ENCODE assay signal across 20 mouse cellular contexts in the genomic region with DNA sequence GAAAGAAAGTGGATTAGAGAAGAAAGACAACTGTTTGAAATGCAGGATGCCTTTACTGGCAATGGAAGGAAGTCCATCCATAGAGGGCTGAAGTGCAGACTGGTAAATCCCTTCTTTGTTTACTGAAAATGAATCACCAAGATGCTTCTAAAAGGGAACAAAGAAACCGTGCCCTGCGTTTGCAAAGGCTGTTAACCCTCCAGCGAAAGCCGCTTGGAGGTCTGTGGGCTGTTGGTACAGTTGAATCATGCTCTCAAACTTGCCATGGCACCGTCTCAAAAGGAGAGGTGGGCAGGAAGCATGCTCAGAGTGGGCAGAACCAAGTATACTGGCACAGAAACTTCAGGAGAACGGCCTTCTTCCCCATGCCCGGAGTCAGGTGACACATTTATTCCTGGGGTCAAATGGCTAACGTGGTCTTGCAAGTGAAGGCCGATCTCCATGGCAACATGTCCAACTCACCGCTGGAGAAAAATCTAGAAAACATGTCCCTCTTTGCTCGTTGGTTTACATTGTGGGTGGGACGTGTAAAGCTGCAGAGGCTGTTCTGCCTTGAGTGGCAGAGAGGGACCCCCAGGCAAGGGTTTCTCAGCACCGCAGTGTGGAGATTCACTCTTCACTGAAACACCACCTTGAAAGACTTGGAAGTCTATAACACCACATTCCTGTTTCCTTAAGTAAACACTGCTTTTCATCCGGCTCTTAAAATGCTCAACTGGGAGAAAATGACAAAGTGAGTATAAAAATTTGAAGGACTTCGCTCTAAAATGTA.
DNase-seq lines count a peak whose midpoint lies in the region; ATAC-seq lines count a peak whose summit lies in the region.
"Had no signal": no experiment of that assay in that cellular context is flagged by ENCODE, and none has a peak within 500 bp of the region (broad histone marks: within the 10 kb centered on the region; RNA-seq: fewer than 3 reads in every experiment).

No protein-coding gene starts in this region.

- no peak overlapping the region for H3K9ac ChIP-seq in neural tube, embryonic 14.5 days (replicated peaks; ENCODE audit: low read depth, low read length)
- H3K9ac ChIP-seq in neural tube, embryonic 15.5 days (replicated peaks) = no peak overlapping the region
- no peak overlapping the region for H3K9ac ChIP-seq in midbrain, embryonic 14.5 days (replicated peaks; ENCODE audit: low read length)
- H3K9ac ChIP-seq: forebrain, postnatal 0 days; limb, embryonic 12.5 days; liver, embryonic 14.5 days; neural tube, embryonic 12.5 days had no signal

- 65% methylated on average over 15 of the region's 15 CpGs for WGBS in neural tube, embryonic 14.5 days
- 62% methylated on average over 15 of the region's 15 CpGs for WGBS in neural tube, embryonic 15.5 days
- 51% methylated on average over 15 of the region's 15 CpGs for WGBS in midbrain, embryonic 14.5 days

- H3K36me3 ChIP-seq in neural tube, embryonic 14.5 days (ENCODE audit: control insufficient read depth, insufficient read depth, low read length) = no peaks in the 10 kb centered on the region
- no peaks in the 10 kb centered on the region for H3K36me3 ChIP-seq in neural tube, embryonic 15.5 days
- H3K36me3 ChIP-seq in midbrain, embryonic 14.5 days (ENCODE audit: control insufficient read depth, insufficient read depth, low read length) = no peaks in the 10 kb centered on the region
- H3K36me3 ChIP-seq: limb, embryonic 12.5 days; neural tube, embryonic 12.5 days had no signal

- H3K4me3 ChIP-seq in neural tube, embryonic 14.5 days (ENCODE audit: low read depth, low read length) = no peak overlapping the region
- no peak overlapping the region for H3K4me3 ChIP-seq in neural tube, embryonic 15.5 days (replicated peaks)
- no peak overlapping the region for H3K4me3 ChIP-seq in midbrain, embryonic 14.5 days (replicated peaks; ENCODE audit: low read depth, low read length)
- H3K4me3 ChIP-seq: heart, adult 2 months; limb, embryonic 12.5 days; neural tube, embryonic 12.5 days had no signal

- no peaks in the 10 kb centered on the region for H3K4me1 ChIP-seq in neural tube, embryonic 14.5 days (ENCODE audit: control insufficient read depth, insufficient read depth, low read length)
- H3K4me1 ChIP-seq in neural tube, embryonic 15.5 days = no peaks in the 10 kb centered on the region
- 0 out of 2 replicates have a peak, but pooled peaks cover 3% of the 10 kb centered on the region for H3K4me1 ChIP-seq in midbrain, embryonic 14.5 days (ENCODE audit: control insufficient read depth, insufficient read depth, low read length)
- H3K4me1 ChIP-seq: limb, embryonic 12.5 days; neural tube, embryonic 12.5 days had no signal

- H3K27me3 ChIP-seq in neural tube, embryonic 14.5 days (ENCODE audit: control insufficient read depth, insufficient read depth, low read length) = no peaks in the 10 kb centered on the region
- H3K27me3 ChIP-seq in neural tube, embryonic 15.5 days (replicated peaks) = no peaks in the 10 kb centered on the region
- no peaks in the 10 kb centered on the region for H3K27me3 ChIP-seq in midbrain, embryonic 14.5 days (ENCODE audit: control insufficient read depth, insufficient read depth, low read length)
- H3K27me3 ChIP-seq: limb, embryonic 12.5 days; neural tube, embryonic 12.5 days had no signal

- peak; percentile 23; the same call in 1 of the 2 replicates for ATAC-seq in frontal cortex, adult (ENCODE audit: low TSS enrichment)
- ATAC-seq in neural tube, embryonic 14.5 days (ENCODE audit: low read depth) = peak; percentile 46; the same call in 1 of the 2 replicates
- ATAC-seq in neural tube, embryonic 15.5 days (ENCODE audit: low FRiP score) = no peak
- ATAC-seq in midbrain, embryonic 14.5 days (ENCODE audit: low FRiP score, low TSS enrichment) = no peak
- ATAC-seq: forebrain, postnatal 0 days had no signal

- H3K4me2 ChIP-seq in neural tube, embryonic 14.5 days (ENCODE audit: low read depth, low read length) = no peak overlapping the region
- no peak overlapping the region for H3K4me2 ChIP-seq in neural tube, embryonic 15.5 days
- H3K4me2 ChIP-seq in midbrain, embryonic 14.5 days (ENCODE audit: low read length) = no peak overlapping the region
- H3K4me2 ChIP-seq: limb, embryonic 12.5 days; neural tube, embryonic 12.5 days had no signal

- no peaks in the 10 kb centered on the region for H3K9me3 ChIP-seq in neural tube, embryonic 14.5 days (ENCODE audit: control insufficient read depth, low read length)
- H3K9me3 ChIP-seq in neural tube, embryonic 15.5 days (replicated peaks) = no peaks in the 10 kb centered on the region
- H3K9me3 ChIP-seq in midbrain, embryonic 14.5 days (ENCODE audit: control insufficient read depth, low read length) = 0 out of 2 replicates have a peak, but pooled peaks cover 2% of the 10 kb centered on the region
- H3K9me3 ChIP-seq: neural tube, embryonic 12.5 days had no signal

- H3K27ac ChIP-seq in neural tube, embryonic 14.5 days (ENCODE audit: low read depth, low read length) = no peak overlapping the region
- no peak overlapping the region for H3K27ac ChIP-seq in neural tube, embryonic 15.5 days (replicated peaks)
- H3K27ac ChIP-seq in midbrain, embryonic 14.5 days (replicated peaks; ENCODE audit: low read depth, low read length) = no peak overlapping the region
- H3K27ac ChIP-seq: heart, adult 2 months; limb, embryonic 12.5 days; liver, embryonic 14.5 days; neural tube, embryonic 12.5 days had no signal

- no peak for DNase-seq in frontal cortex, postnatal 14 days (ENCODE audit: low spot score in 2 of 2)
- peak; percentile 46 for DNase-seq in midbrain, embryonic 14.5 days
- no peak for DNase-seq in layer of hippocampus, adult 11-12 months (ENCODE audit: low spot score)
- no peak for DNase-seq in urinary bladder, postnatal 36 days (ENCODE audit: low spot score in 2 of 2)
- no peak for DNase-seq in MN1 (ENCODE audit: low spot score)
- DNase-seq: adrenal gland, postnatal 36 days; cerebellum, adult 9-10 months; forebrain, postnatal 0 days; heart, adult 2 months; kidney, adult 18-20 months; kidney, postnatal 10 days; lung, postnatal 4 days; right cerebral cortex, postnatal 25 days; thymus, postnatal 4 days had no signal

Comparison
In these comparisons a context has a peak if more than half of its experiments do, and no peak if none do; other contexts are left out.
1. ATAC-seq: peak in frontal cortex, adult (single experiment) and neural tube, embryonic 14.5 days (single experiment); none in neural tube, embryonic 15.5 days (single experiment) and midbrain, embryonic 14.5 days (single experiment).